25 mouse cellular contexts compared by ENCODE assay signal in the genomic region with DNA sequence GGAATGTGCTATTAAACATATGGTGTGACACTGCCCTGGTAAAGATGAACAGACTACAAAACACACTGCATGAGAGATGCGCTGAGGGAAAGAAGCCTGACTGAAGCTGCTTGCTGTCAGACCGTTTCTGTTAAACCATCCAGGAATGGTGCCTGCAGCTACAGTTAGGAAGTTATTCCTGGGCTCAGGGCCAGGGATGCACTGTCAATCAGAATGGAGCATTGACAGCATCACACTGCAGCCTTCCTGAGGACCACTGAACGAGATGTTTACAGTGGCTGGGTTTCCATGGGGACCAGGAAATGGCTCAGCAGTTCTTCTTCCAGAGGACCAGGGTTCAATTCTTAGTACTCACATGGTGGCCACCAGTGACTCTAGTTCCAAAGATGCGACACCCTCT.
DNase-seq lines count a peak whose midpoint lies in the region; ATAC-seq and TF ChIP-seq lines count a peak whose summit lies in the region.
"Had no signal": no experiment of that assay in that cellular context is flagged by ENCODE, and none has a peak within 500 bp of the region (broad histone marks: within the 10 kb centered on the region; RNA-seq: fewer than 3 reads in every experiment).

No protein-coding gene starts in this region.

- no peak overlapping the region for H3K4me2 ChIP-seq in forebrain, embryonic 14.5 days (ENCODE audit: low read length)
- H3K4me2 ChIP-seq in forebrain, embryonic 11.5 days (ENCODE audit: low read depth, low read length, severe bottlenecking) = no peak overlapping the region
- H3K4me2 ChIP-seq in intestine, embryonic 15.5 days (replicated peaks) = no peak overlapping the region
- H3K4me2 ChIP-seq in intestine, postnatal 0 days (replicated peaks; ENCODE audit: low read depth) = no peak overlapping the region
- no peak overlapping the region for H3K4me2 ChIP-seq in midbrain, embryonic 13.5 days (replicated peaks)
- H3K4me2 ChIP-seq: embryonic facial prominence, embryonic 12.5 days; heart, embryonic 13.5 days; kidney, embryonic 15.5 days; limb, embryonic 13.5 days; stomach, embryonic 15.5 days had no signal

- peak; percentile 75 for DNase-seq in forebrain, embryonic 14.5 days (ENCODE audit: low spot score)
- DNase-seq in forebrain, embryonic 11.5 days (ENCODE audit: low spot score) = no peak
- DNase-seq in midbrain, embryonic 10.5 days (ENCODE audit: low spot score) = no peak
- DNase-seq in NIH3T3 (ENCODE audit: low read depth) = peak; percentile 40
- DNase-seq in adrenal gland, postnatal 10 days = no peak
- DNase-seq: cerebellum, adult 9-10 months; gastrocnemius, postnatal 14 days; heart, adult 18-20 months; kidney, postnatal 4 days; layer of hippocampus, adult 9-11 months; lung, adult 2 months; lung, postnatal 36 days; thymus, adult 18-20 months; thymus, postnatal 4 days had no signal

- H3K4me1 ChIP-seq in forebrain, embryonic 14.5 days (ENCODE audit: control insufficient read depth, insufficient read depth, low read length) = peaks cover 8% of the 10 kb centered on the region
- peaks cover 11% of the 10 kb centered on the region for H3K4me1 ChIP-seq in forebrain, embryonic 11.5 days (replicated peaks; ENCODE audit: control insufficient read depth, insufficient read depth, low read length)
- 0 out of 2 replicates have a peak, but pooled peaks cover 4% of the 10 kb centered on the region for H3K4me1 ChIP-seq in intestine, embryonic 15.5 days (replicated peaks)
- H3K4me1 ChIP-seq in intestine, postnatal 0 days (replicated peaks; ENCODE audit: control insufficient read depth, insufficient read depth, low read length) = no peaks in the 10 kb centered on the region
- peaks cover 39% of the 10 kb centered on the region for H3K4me1 ChIP-seq in midbrain, embryonic 13.5 days (replicated peaks)
- peaks cover 29% of the 10 kb centered on the region for H3K4me1 ChIP-seq in midbrain, embryonic 10.5 days
- H3K4me1 ChIP-seq: stomach, embryonic 15.5 days had no signal

- no peaks in the 10 kb centered on the region for H3K9me3 ChIP-seq in forebrain, embryonic 14.5 days (replicated peaks; ENCODE audit: control insufficient read depth, low read length)
- peaks cover 5% of the 10 kb centered on the region; the same call in 1 of the 2 replicates for H3K9me3 ChIP-seq in forebrain, embryonic 11.5 days (ENCODE audit: control insufficient read depth, low read length)
- H3K9me3 ChIP-seq in intestine, embryonic 15.5 days = 0 out of 2 replicates have a peak, but pooled peaks cover 3% of the 10 kb centered on the region
- H3K9me3 ChIP-seq in intestine, postnatal 0 days (ENCODE audit: control insufficient read depth) = no peaks in the 10 kb centered on the region
- H3K9me3 ChIP-seq in midbrain, embryonic 13.5 days = no peaks in the 10 kb centered on the region
- peaks cover 11% of the 10 kb centered on the region for H3K9me3 ChIP-seq in midbrain, embryonic 10.5 days (replicated peaks)
- H3K9me3 ChIP-seq: embryonic facial prominence, embryonic 12.5 days; stomach, embryonic 15.5 days had no signal

- peak; percentile 32; the same call in 1 of the 2 replicates for ATAC-seq in forebrain, embryonic 14.5 days
- ATAC-seq in forebrain, embryonic 11.5 days (replicated peaks; ENCODE audit: low FRiP score) = no peak
- 0 out of 2 replicates have a peak, but pooled peaks have one; percentile 4 for ATAC-seq in intestine, embryonic 15.5 days
- ATAC-seq in intestine, postnatal 0 days = no peak
- ATAC-seq in midbrain, embryonic 13.5 days = no peak

- H3K4me3 ChIP-seq in forebrain, embryonic 14.5 days (ENCODE audit: low read depth, low read length) = no peak overlapping the region
- H3K4me3 ChIP-seq in forebrain, embryonic 11.5 days (ENCODE audit: low read depth, low read length) = no peak overlapping the region
- no peak overlapping the region for H3K4me3 ChIP-seq in intestine, embryonic 15.5 days (replicated peaks)
- H3K4me3 ChIP-seq in intestine, postnatal 0 days (ENCODE audit: low read depth, low read length) = no peak overlapping the region
- no peak overlapping the region for H3K4me3 ChIP-seq in midbrain, embryonic 13.5 days (replicated peaks)
- H3K4me3 ChIP-seq in midbrain, embryonic 10.5 days = no peak overlapping the region
- H3K4me3 ChIP-seq: embryonic facial prominence, embryonic 12.5 days; heart, embryonic 13.5 days; kidney, embryonic 15.5 days; left cerebral cortex, adult 2 months; limb, embryonic 13.5 days; myocyte; stomach, embryonic 15.5 days had no signal

- WGBS in forebrain, embryonic 14.5 days = 51% methylated on average over 4 of the region's 4 CpGs
- WGBS in forebrain, embryonic 11.5 days = 72% methylated on average over 4 of the region's 4 CpGs
- WGBS in intestine, embryonic 15.5 days = 56% methylated on average over 4 of the region's 4 CpGs
- 60% methylated on average over 4 of the region's 4 CpGs for WGBS in intestine, postnatal 0 days
- 60% methylated on average over 4 of the region's 4 CpGs for WGBS in midbrain, embryonic 13.5 days
- WGBS in midbrain, embryonic 10.5 days = 82% methylated on average over 4 of the region's 4 CpGs

- no peaks in the 10 kb centered on the region for H3K27me3 ChIP-seq in forebrain, embryonic 14.5 days (replicated peaks; ENCODE audit: control insufficient read depth, insufficient read depth, low read length)
- H3K27me3 ChIP-seq in forebrain, embryonic 11.5 days (ENCODE audit: control insufficient read depth, insufficient read depth, low read length) = no peaks in the 10 kb centered on the region
- no peaks in the 10 kb centered on the region for H3K27me3 ChIP-seq in intestine, embryonic 15.5 days (replicated peaks)
- H3K27me3 ChIP-seq in intestine, postnatal 0 days (replicated peaks; ENCODE audit: control insufficient read depth, insufficient read depth, low read length) = no peaks in the 10 kb centered on the region
- H3K27me3 ChIP-seq in midbrain, embryonic 13.5 days = no peaks in the 10 kb centered on the region
- no peaks in the 10 kb centered on the region for H3K27me3 ChIP-seq in midbrain, embryonic 10.5 days (ENCODE audit: low read depth, poor library complexity, severe bottlenecking)
- H3K27me3 ChIP-seq: CH12.LX; embryonic facial prominence, embryonic 12.5 days; heart, embryonic 13.5 days; kidney, embryonic 15.5 days; limb, embryonic 13.5 days; stomach, embryonic 15.5 days had no signal

- no peak for TF ChIP-seq CTCF in intestine, postnatal 0 days (IDR thresholded peaks at IDR 0.05; ENCODE audit: low read depth)

- no peaks in the 10 kb centered on the region for H3K36me3 ChIP-seq in forebrain, embryonic 14.5 days (ENCODE audit: control insufficient read depth, insufficient read depth, low read length)
- H3K36me3 ChIP-seq in forebrain, embryonic 11.5 days (ENCODE audit: control insufficient read depth, insufficient read depth, low read length) = no peaks in the 10 kb centered on the region; the same call in 1 of the 2 replicates
- no peaks in the 10 kb centered on the region for H3K36me3 ChIP-seq in intestine, embryonic 15.5 days
- no peaks in the 10 kb centered on the region for H3K36me3 ChIP-seq in intestine, postnatal 0 days (ENCODE audit: control insufficient read depth, insufficient read depth)
- H3K36me3 ChIP-seq in midbrain, embryonic 13.5 days = no peaks in the 10 kb centered on the region
- no peaks in the 10 kb centered on the region for H3K36me3 ChIP-seq in midbrain, embryonic 10.5 days
- H3K36me3 ChIP-seq: embryonic facial prominence, embryonic 12.5 days; heart, embryonic 13.5 days; kidney, embryonic 15.5 days; limb, embryonic 13.5 days; stomach, embryonic 15.5 days had no signal

- no peak overlapping the region for H3K27ac ChIP-seq in forebrain, embryonic 14.5 days (ENCODE audit: low read depth, low read length)
- H3K27ac ChIP-seq in forebrain, embryonic 11.5 days (ENCODE audit: low read depth, low read length) = no peak overlapping the region
- H3K27ac ChIP-seq in intestine, embryonic 15.5 days = no peak overlapping the region
- H3K27ac ChIP-seq in intestine, postnatal 0 days (ENCODE audit: low read depth, low read length) = no peak overlapping the region
- 0 out of 2 replicates have a peak overlapping the region, but pooled peaks have one; percentile 25 for H3K27ac ChIP-seq in midbrain, embryonic 13.5 days
- no peak overlapping the region for H3K27ac ChIP-seq in midbrain, embryonic 10.5 days (replicated peaks)
- H3K27ac ChIP-seq: embryonic facial prominence, embryonic 12.5 days; heart, embryonic 13.5 days; kidney, embryonic 15.5 days; left cerebral cortex, adult 2 months; limb, embryonic 13.5 days; stomach, embryonic 15.5 days had no signal

- no peak overlapping the region for H3K9ac ChIP-seq in forebrain, embryonic 14.5 days (ENCODE audit: low read length)
- H3K9ac ChIP-seq in forebrain, embryonic 11.5 days (ENCODE audit: low read length) = no peak overlapping the region
- no peak overlapping the region for H3K9ac ChIP-seq in intestine, embryonic 15.5 days
- H3K9ac ChIP-seq in intestine, postnatal 0 days (ENCODE audit: low read depth, low read length) = no peak overlapping the region
- H3K9ac ChIP-seq in midbrain, embryonic 13.5 days (replicated peaks) = no peak overlapping the region
- H3K9ac ChIP-seq: embryonic facial prominence, embryonic 12.5 days; heart, embryonic 13.5 days; kidney, embryonic 15.5 days; limb, embryonic 13.5 days; stomach, embryonic 15.5 days had no signal

Comparison
In these comparisons a context has a peak if more than half of its experiments do, and no peak if none do; other contexts are left out.
1. ATAC-seq: peak in forebrain, embryonic 14.5 days (single experiment) and intestine, embryonic 15.5 days (single experiment); none in forebrain, embryonic 11.5 days (single experiment), intestine, postnatal 0 days (single experiment) and midbrain, embryonic 13.5 days (single experiment).
2. DNase-seq: peak in forebrain, embryonic 14.5 days (single experiment) and NIH3T3 (single experiment); none in forebrain, embryonic 11.5 days (single experiment), midbrain, embryonic 10.5 days (single experiment) and adrenal gland, postnatal 10 days (single experiment).